Mouse (Mus musculus) liver, postnatal 0 days (tissue): ENCODE measurements around the gene Ror1. TPM values are rescaled to one million over a fixed set of nuclear protein-coding genes. Genes with fewer than 3 reads are reported as not detected.

Experiments used
- ATAC-seq: fragments of 200-750 bp; cut with Nextera tagmentation; 2 replicates; pipeline ENCODE4 v1.8.0; 2017; ENCODE audit warnings: mild to moderate bottlenecking, moderate library complexity
- DNase-seq: peaks from one replicate; pipeline ENCODE4 v3.0.0-alpha.2; 2016
- H3K27ac ChIP-seq: fragments of 300-500 bp; sonication (generic); 2 replicates; pipeline ENCODE4 v1.5.1; 2014; ENCODE audit warnings: antibody characterized with exemption, moderate library complexity, mild to moderate bottlenecking, low read depth
- H3K27me3 ChIP-seq: fragments of 300-500 bp; sonication (generic); 2 replicates; pipeline ENCODE4 v1.6.1; 2014; ENCODE audit warnings: low read length, control low read depth, mixed read lengths; ENCODE audit not compliant: insufficient read depth
- H3K36me3 ChIP-seq: fragments of 300-500 bp; sonication (generic); replicated peaks from 2 replicates; pipeline ENCODE4 v1.6.1; 2014; ENCODE audit warnings: mild to moderate bottlenecking, control low read depth, low read length, moderate library complexity, mixed read lengths; ENCODE audit not compliant: insufficient read depth
- H3K4me1 ChIP-seq: fragments of 300-500 bp; sonication (generic); 2 replicates; pipeline ENCODE4 v1.6.1; 2014; ENCODE audit warnings: antibody characterized with exemption, mild to moderate bottlenecking, control low read depth; ENCODE audit not compliant: insufficient read depth
- H3K4me2 ChIP-seq: fragments of 300-500 bp; sonication (generic); 2 replicates; pipeline ENCODE4 v1.6.1; 2014; ENCODE audit warnings: low read depth, mild to moderate bottlenecking, low read length, moderate library complexity, mixed read lengths
- H3K4me3 ChIP-seq: fragments of 300-500 bp; sonication (generic); 2 replicates; pipeline ENCODE4 v1.5.1; 2014; ENCODE audit warnings: low read depth, low read length
- H3K9ac ChIP-seq: fragments of 300-500 bp; sonication (generic); replicated peaks from 2 replicates; pipeline ENCODE4 v1.6.1; 2014; ENCODE audit warnings: mild to moderate bottlenecking, moderate library complexity
- H3K9me3 ChIP-seq: fragments of 300-500 bp; sonication (generic); 2 replicates; pipeline ENCODE4 v1.6.1; 2016; ENCODE audit warnings: mild to moderate bottlenecking, control low read depth, low read length, mixed read lengths
- CTCF ChIP-seq: sonication (generic); IDR thresholded peaks from 2 replicates; pipeline ENCODE4 v1.5.1; 2016; ENCODE audit warnings: antibody characterized with exemption, low read depth
- EP300 ChIP-seq: IDR thresholded peaks from 2 replicates; pipeline ENCODE4 v1.6.1; 2016; ENCODE audit warnings: antibody characterized with exemption, low read depth, mild to moderate bottlenecking
- WGBS: fragments of 180-500 bp; shearing (Covaris S2); extraction: QIAGEN DNeasy Blood & Tissue Kit; methylation state at CpG from one replicate; pipeline ENCODE4 v1.1.7; 2014; ENCODE audit not compliant: insufficient replicate concordance; 5-methylcytosine and 5-hydroxymethylcytosine counted together
- polyA plus RNA-seq: library from polyadenylated mRNA; unstranded; fragments of >200 nt; fragmentation: Nextera tagmentation; extraction: Ambion mirVana; gene quantifications from 2 replicates; pipeline ENCODE4 v1.2.1, GENCODE M21; 2015

Gene Ror1
- polyA plus RNA-seq, 1 experiment from 2014 or later: 0.29 TPM

- WGBS: 80% methylated on average over 5 of the region's 5 CpGs
- Histone ChIP-seq H3K9ac (no peak overlapping the region), H3K4me1 (no peaks in the 10 kb centered on the region), H3K27me3 (no peaks in the 10 kb centered on the region), H3K27ac (no peak overlapping the region), H3K4me3 (no peak overlapping the region), H3K9me3 (no peaks in the 10 kb centered on the region), H3K4me2 (no peak overlapping the region), H3K36me3 (no peaks in the 10 kb centered on the region)
- DNase-seq: no peak
- no peak for ATAC-seq
- TF ChIP-seq EP300 (no peak), CTCF (no peak)
These were observed 100.7 kb downstream of the Ror1 start for GRCm38 (mm10) chr4:100196255-100196793.

GRCm38 (mm10) chr4:100198275-100198674 is 102.7 kb downstream of the Ror1 start:
- ATAC-seq (no peak), DNase-seq (no peak)
- H3K27me3 ChIP-seq: no peaks in the 10 kb centered on the region
- H3K27ac ChIP-seq: no peak overlapping the region
- H3K9me3 ChIP-seq: no peaks in the 10 kb centered on the region
- no peak overlapping the region for H3K4me2 ChIP-seq
- 58% methylated on average over 2 of the region's 2 CpGs for WGBS
- H3K4me3 ChIP-seq: no peak overlapping the region
- H3K4me1 ChIP-seq: no peaks in the 10 kb centered on the region
- H3K9ac ChIP-seq: no peak overlapping the region
- H3K36me3 ChIP-seq: no peaks in the 10 kb centered on the region
- TF ChIP-seq CTCF: no peak
- TF ChIP-seq EP300: no peak

- no peak for TF ChIP-seq EP300
- no peak for TF ChIP-seq CTCF
- WGBS: 58% methylated on average over 2 of the region's 2 CpGs
- Histone ChIP-seq H3K27ac (no peak overlapping the region), H3K36me3 (no peaks in the 10 kb centered on the region), H3K9me3 (no peaks in the 10 kb centered on the region), H3K27me3 (no peaks in the 10 kb centered on the region), H3K9ac (no peak overlapping the region), H3K4me2 (no peak overlapping the region), H3K4me1 (no peaks in the 10 kb centered on the region), H3K4me3 (no peak overlapping the region)
- ATAC-seq: no peak
- DNase-seq: no peak
These were observed 105.7 kb downstream of the Ror1 start for GRCm38 (mm10) chr4:100201322-100201721.

GRCm38 (mm10) chr4:100203066-100203465 is 107.5 kb downstream of the Ror1 start:
- ATAC-seq: no peak
- TF ChIP-seq CTCF (no peak), EP300 (no peak)

GRCm38 (mm10) chr4:100203688-100204087 is 108.1 kb downstream of the Ror1 start:
- TF ChIP-seq CTCF: no peak
- no peak for TF ChIP-seq EP300
- no peaks in the 10 kb centered on the region for H3K9me3 ChIP-seq
- H3K27ac ChIP-seq: no peak overlapping the region
- no peak for DNase-seq
- ATAC-seq: no peak
- H3K36me3 ChIP-seq: no peaks in the 10 kb centered on the region
- WGBS: 75% methylated on average over 5 of the region's 5 CpGs
- no peaks in the 10 kb centered on the region for H3K27me3 ChIP-seq
- no peaks in the 10 kb centered on the region for H3K4me1 ChIP-seq
- H3K4me3 ChIP-seq: no peak overlapping the region
- H3K9ac ChIP-seq: no peak overlapping the region
- no peak overlapping the region for H3K4me2 ChIP-seq

More at GRCm38 (mm10) chr4:100203066-100203465, 107.5 kb downstream of the Ror1 start:
- DNase-seq: no peak
- no peaks in the 10 kb centered on the region for H3K36me3 ChIP-seq
- H3K9ac ChIP-seq: no peak overlapping the region
- H3K4me1 ChIP-seq: no peaks in the 10 kb centered on the region
- WGBS: 62% methylated on average over 5 of the region's 5 CpGs
- H3K27me3 ChIP-seq: no peaks in the 10 kb centered on the region
- no peak overlapping the region for H3K4me2 ChIP-seq
- H3K4me3 ChIP-seq: no peak overlapping the region
- no peaks in the 10 kb centered on the region for H3K9me3 ChIP-seq
- H3K27ac ChIP-seq: no peak overlapping the region

GRCm38 (mm10) chr4:100204381-100204780 is 108.8 kb downstream of the Ror1 start:
- WGBS: 65% methylated on average over 12 of the region's 12 CpGs
- ATAC-seq: no peak
- TF ChIP-seq CTCF (no peak), EP300 (no peak)

GRCm38 (mm10) chr4:100208081-100208480 is 112.5 kb downstream of the Ror1 start:
- DNase-seq (no peak), ATAC-seq (no peak)
- no peak overlapping the region for H3K4me3 ChIP-seq
- H3K27ac ChIP-seq: no peak overlapping the region
- H3K9me3 ChIP-seq: no peaks in the 10 kb centered on the region
- no peak overlapping the region for H3K9ac ChIP-seq
- H3K4me1 ChIP-seq: no peaks in the 10 kb centered on the region
- WGBS: 66% methylated on average over 4 of the region's 4 CpGs
- no peak overlapping the region for H3K4me2 ChIP-seq
- no peaks in the 10 kb centered on the region for H3K27me3 ChIP-seq
- TF ChIP-seq CTCF (no peak), EP300 (no peak)
- H3K36me3 ChIP-seq: no peaks in the 10 kb centered on the region

More at GRCm38 (mm10) chr4:100204381-100204780, 108.8 kb downstream of the Ror1 start:
- no peak overlapping the region for H3K4me2 ChIP-seq
- H3K9ac ChIP-seq: no peak overlapping the region
- H3K27ac ChIP-seq: no peak overlapping the region
- DNase-seq: no peak
- H3K9me3 ChIP-seq: no peaks in the 10 kb centered on the region
- no peaks in the 10 kb centered on the region for H3K27me3 ChIP-seq
- H3K36me3 ChIP-seq: no peaks in the 10 kb centered on the region
- no peak overlapping the region for H3K4me3 ChIP-seq
- H3K4me1 ChIP-seq: no peaks in the 10 kb centered on the region
